Mouse (Mus musculus): ENCODE measurements around the gene Leprot. TPM values are rescaled to one million over a fixed set of nuclear protein-coding genes. Genes with fewer than 3 reads are reported as not detected.

Gene Leprot
- polyA plus RNA-seq, 1 experiment, result not detected

- 52% methylated on average over 4 of the region's 4 CpGs for WGBS
- Histone ChIP-seq H3K4me1 (ENCODE audit: control insufficient read depth, insufficient read depth, low read length) (no peaks in the 10 kb centered on the region), H3K27ac (ENCODE audit: insufficient read depth, low read depth, low read length) (no peak overlapping the region), H3K4me3 (ENCODE audit: insufficient read depth, low read depth, low read length) (no peak overlapping the region)
- TF ChIP-seq CTCF (IDR thresholded peaks at IDR 0.05; ENCODE audit: insufficient read depth, low read depth, low read length) (no peak), POLR2A (IDR thresholded peaks at IDR 0.05; ENCODE audit: insufficient read depth, low read depth, low read length) (no peak)
These were observed 28.2 kb downstream of the Leprot start for GRCm38 (mm10) chr4:101675726-101676125.

GRCm38 (mm10) chr4:101682620-101683019, 35.1 kb downstream of the Leprot start:
- WGBS, result 93% methylated on average over 4 of the region's 4 CpGs
- no peak overlapping the region for H3K27ac ChIP-seq (ENCODE audit: insufficient read depth, low read depth, low read length)
- H3K4me1 ChIP-seq (ENCODE audit: control insufficient read depth, insufficient read depth, low read length), result no peaks in the 10 kb centered on the region
- no peak overlapping the region for H3K4me3 ChIP-seq (ENCODE audit: insufficient read depth, low read depth, low read length)
- TF ChIP-seq CTCF (IDR thresholded peaks at IDR 0.05; ENCODE audit: insufficient read depth, low read depth, low read length), result no peak
- no peak for TF ChIP-seq POLR2A (IDR thresholded peaks at IDR 0.05; ENCODE audit: insufficient read depth, low read depth, low read length)

DNA sequence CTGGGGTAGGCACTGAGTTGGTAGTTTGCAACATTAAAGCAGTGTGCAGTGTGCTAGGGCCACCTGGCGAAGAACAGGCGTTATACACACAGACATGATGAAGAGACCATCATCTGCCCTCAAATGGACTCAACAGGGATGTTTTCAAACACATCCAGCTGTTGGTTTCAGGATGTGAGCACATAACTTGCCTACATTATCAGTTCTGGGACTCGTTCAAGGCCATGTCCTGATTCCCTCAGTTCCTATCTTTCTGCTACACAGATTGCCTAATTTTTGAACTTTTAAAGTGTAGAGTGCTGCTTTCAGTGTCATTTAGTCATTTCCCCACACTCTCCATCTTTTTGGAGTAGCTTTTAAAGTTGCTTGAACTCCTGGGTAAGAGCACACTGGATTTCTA, 35.6 kb downstream of the Leprot start:
- TF ChIP-seq POLR2A (IDR thresholded peaks at IDR 0.05; ENCODE audit: insufficient read depth, low read depth, low read length), result no peak
- TF ChIP-seq CTCF (IDR thresholded peaks at IDR 0.05; ENCODE audit: insufficient read depth, low read depth, low read length), result no peak
- WGBS, result 87% methylated on average over 3 of the region's 3 CpGs
- Histone ChIP-seq H3K27ac (ENCODE audit: insufficient read depth, low read depth, low read length) (no peak overlapping the region), H3K4me3 (ENCODE audit: insufficient read depth, low read depth, low read length) (no peak overlapping the region), H3K4me1 (ENCODE audit: control insufficient read depth, insufficient read depth, low read length) (no peaks in the 10 kb centered on the region)

DNA sequence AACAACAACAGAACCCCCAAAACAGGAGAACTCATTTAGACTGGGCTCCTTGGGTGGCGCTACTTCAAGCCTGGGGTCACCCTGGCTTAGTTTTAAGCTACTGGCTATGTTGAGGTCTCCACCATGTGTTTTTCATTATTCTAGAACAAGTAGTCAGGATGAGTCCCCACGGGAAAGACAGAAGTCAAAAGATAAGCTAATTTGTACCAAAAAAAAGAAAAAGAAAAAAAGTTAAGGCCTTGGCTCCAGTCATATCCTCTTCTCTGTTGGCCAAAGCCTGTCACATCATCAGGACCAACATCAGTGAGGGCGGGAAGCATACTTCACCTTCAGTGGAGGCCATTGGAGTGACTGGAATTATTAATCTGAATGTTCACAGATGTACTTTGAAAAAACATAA, 37.3 kb downstream of the Leprot start:
- 90% methylated on average over 3 of the region's 3 CpGs for WGBS
- no peak overlapping the region for H3K27ac ChIP-seq (ENCODE audit: insufficient read depth, low read depth, low read length)
- TF ChIP-seq CTCF (IDR thresholded peaks at IDR 0.05; ENCODE audit: insufficient read depth, low read depth, low read length), result no peak
- no peak for TF ChIP-seq POLR2A (IDR thresholded peaks at IDR 0.05; ENCODE audit: insufficient read depth, low read depth, low read length)
- H3K4me3 ChIP-seq (ENCODE audit: insufficient read depth, low read depth, low read length), result no peak overlapping the region
- H3K4me1 ChIP-seq (ENCODE audit: control insufficient read depth, insufficient read depth, low read length), result no peaks in the 10 kb centered on the region

DNA sequence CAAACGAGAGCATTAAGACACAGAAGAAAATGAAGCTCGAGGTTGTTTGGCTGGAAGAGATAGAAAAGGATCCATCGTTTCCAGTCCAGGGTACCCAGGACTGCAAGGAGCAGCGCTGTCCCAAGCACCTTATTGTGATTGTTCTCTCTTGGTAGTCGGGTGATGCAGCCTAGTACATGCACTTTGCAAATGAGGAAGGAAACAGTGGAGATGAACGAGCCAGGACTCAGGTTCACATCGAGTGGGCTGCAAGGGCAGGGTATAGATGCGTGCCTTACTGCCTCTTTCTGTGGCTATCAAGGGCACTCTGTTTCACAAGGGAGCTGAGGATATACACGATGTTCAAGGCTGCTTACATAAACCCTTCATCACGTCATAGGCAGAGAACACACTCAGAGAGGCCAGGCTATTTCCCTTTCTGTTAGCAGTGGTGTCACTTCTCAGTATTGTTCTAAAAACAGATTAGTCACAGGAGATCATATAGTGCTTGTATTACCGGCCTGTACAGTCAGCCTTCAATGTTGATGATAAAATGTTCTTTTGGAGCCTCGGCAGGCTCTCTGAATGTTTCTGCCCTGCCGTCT, 38.8 kb downstream of the Leprot start:
- no peak overlapping the region for H3K27ac ChIP-seq (ENCODE audit: insufficient read depth, low read depth, low read length)
- H3K4me1 ChIP-seq (ENCODE audit: control insufficient read depth, insufficient read depth, low read length), result no peaks in the 10 kb centered on the region
- H3K4me3 ChIP-seq (ENCODE audit: insufficient read depth, low read depth, low read length), result no peak overlapping the region
- WGBS, result 84% methylated on average over 13 of the region's 13 CpGs
- TF ChIP-seq CTCF (IDR thresholded peaks at IDR 0.05; ENCODE audit: insufficient read depth, low read depth, low read length) (no peak), POLR2A (IDR thresholded peaks at IDR 0.05; ENCODE audit: insufficient read depth, low read depth, low read length) (no peak)

- Histone ChIP-seq H3K4me1 (ENCODE audit: control insufficient read depth, insufficient read depth, low read length) (no peaks in the 10 kb centered on the region), H3K27ac (ENCODE audit: insufficient read depth, low read depth, low read length) (no peak overlapping the region), H3K4me3 (ENCODE audit: insufficient read depth, low read depth, low read length) (no peak overlapping the region)
- TF ChIP-seq POLR2A (IDR thresholded peaks at IDR 0.05; ENCODE audit: insufficient read depth, low read depth, low read length) (no peak), CTCF (IDR thresholded peaks at IDR 0.05; ENCODE audit: insufficient read depth, low read depth, low read length) (no peak)
- WGBS, result 89% methylated on average over 4 of the region's 4 CpGs
These were observed 41.7 kb downstream of the Leprot start for GRCm38 (mm10) chr4:101689241-101689640.

DNA sequence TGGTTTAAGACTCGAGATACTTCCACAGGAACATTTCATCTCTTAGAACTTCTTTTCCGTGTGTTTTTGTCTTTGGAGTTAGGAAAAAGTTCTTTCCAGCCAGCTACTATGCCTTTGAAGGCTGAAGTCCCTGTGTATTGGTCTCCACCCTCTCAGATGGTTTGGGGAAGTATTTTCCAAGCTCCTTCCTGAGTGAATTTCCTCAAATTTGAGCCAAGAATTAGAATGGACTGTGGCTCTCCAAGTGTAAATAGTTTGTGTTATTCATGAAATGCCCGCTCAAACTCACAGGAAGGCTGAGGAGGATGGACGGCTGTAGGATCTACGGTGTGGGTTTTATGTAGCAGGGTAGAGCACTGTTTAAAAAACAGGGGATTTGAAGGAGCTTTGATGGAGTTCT, 42.1 kb downstream of the Leprot start:
- Histone ChIP-seq H3K4me3 (ENCODE audit: insufficient read depth, low read depth, low read length) (no peak overlapping the region), H3K27ac (ENCODE audit: insufficient read depth, low read depth, low read length) (no peak overlapping the region), H3K4me1 (ENCODE audit: control insufficient read depth, insufficient read depth, low read length) (no peaks in the 10 kb centered on the region)
- 62% methylated on average over 5 of the region's 5 CpGs for WGBS
- TF ChIP-seq POLR2A (IDR thresholded peaks at IDR 0.05; ENCODE audit: insufficient read depth, low read depth, low read length), result no peak
- no peak for TF ChIP-seq CTCF (IDR thresholded peaks at IDR 0.05; ENCODE audit: insufficient read depth, low read depth, low read length)

DNA sequence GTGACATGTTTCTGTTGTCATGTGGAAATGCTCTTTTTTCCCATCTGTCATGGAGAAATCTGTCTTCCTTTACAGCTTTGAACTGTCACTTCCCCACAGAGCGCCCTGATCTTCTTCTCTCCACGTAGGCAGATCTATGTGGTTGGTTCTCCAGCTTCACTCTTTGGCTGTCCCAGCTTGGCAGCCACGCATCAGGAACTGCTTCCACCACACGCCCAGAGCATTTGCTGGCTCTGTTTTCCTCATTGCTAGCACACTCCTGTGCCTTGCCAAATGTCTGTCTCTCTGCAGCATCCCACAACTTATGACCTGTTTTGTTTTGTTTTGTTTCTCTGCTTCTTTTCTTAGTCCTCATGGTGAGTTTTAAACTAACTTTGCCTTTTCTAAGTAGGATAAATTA, 45.4 kb downstream of the Leprot start:
- H3K4me3 ChIP-seq (ENCODE audit: insufficient read depth, low read depth, low read length), result no peak overlapping the region
- no peaks in the 10 kb centered on the region for H3K4me1 ChIP-seq (ENCODE audit: control insufficient read depth, insufficient read depth, low read length)
- no peak for TF ChIP-seq POLR2A (IDR thresholded peaks at IDR 0.05; ENCODE audit: insufficient read depth, low read depth, low read length)
- no peak for TF ChIP-seq CTCF (IDR thresholded peaks at IDR 0.05; ENCODE audit: insufficient read depth, low read depth, low read length)
- H3K27ac ChIP-seq (ENCODE audit: insufficient read depth, low read depth, low read length), result no peak overlapping the region
- WGBS, result 79% methylated on average over 4 of the region's 4 CpGs

GRCm38 (mm10) chr4:101694529-101694928, 47.0 kb downstream of the Leprot start:
- Histone ChIP-seq H3K4me3 (ENCODE audit: insufficient read depth, low read depth, low read length) (no peak overlapping the region), H3K4me1 (ENCODE audit: control insufficient read depth, insufficient read depth, low read length) (no peaks in the 10 kb centered on the region), H3K27ac (ENCODE audit: insufficient read depth, low read depth, low read length) (no peak overlapping the region)
- no peak for TF ChIP-seq POLR2A (IDR thresholded peaks at IDR 0.05; ENCODE audit: insufficient read depth, low read depth, low read length)
- TF ChIP-seq CTCF (IDR thresholded peaks at IDR 0.05; ENCODE audit: insufficient read depth, low read depth, low read length), result no peak
- 66% methylated on average over 6 of the region's 6 CpGs for WGBS

DNA sequence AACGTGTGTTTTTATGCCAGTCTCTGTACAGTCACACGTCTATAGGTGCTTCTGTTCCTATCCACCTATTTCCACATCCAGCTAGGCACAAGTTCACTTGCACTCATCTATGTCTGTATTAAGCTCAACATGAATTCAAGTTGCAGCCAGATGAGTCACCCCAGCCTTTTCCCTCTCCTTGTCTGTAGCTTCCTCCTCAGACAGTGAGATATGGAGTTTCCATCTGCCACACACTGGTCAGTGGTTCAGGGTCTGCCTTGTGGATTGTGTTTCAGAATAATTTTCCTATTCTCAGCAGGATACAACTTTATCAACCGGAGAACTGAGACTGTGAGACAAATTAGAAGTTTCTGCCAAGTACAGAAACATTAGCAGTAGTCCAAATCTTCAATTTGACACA, 49.7 kb downstream of the Leprot start:
- Histone ChIP-seq H3K4me1 (ENCODE audit: control insufficient read depth, insufficient read depth, low read length) (no peaks in the 10 kb centered on the region), H3K27ac (ENCODE audit: insufficient read depth, low read depth, low read length) (no peak overlapping the region), H3K4me3 (ENCODE audit: insufficient read depth, low read depth, low read length) (no peak overlapping the region)
- 85% methylated on average over 3 of the region's 3 CpGs for WGBS
- TF ChIP-seq CTCF (IDR thresholded peaks at IDR 0.05; ENCODE audit: insufficient read depth, low read depth, low read length) (no peak), POLR2A (IDR thresholded peaks at IDR 0.05; ENCODE audit: insufficient read depth, low read depth, low read length) (no peak)

Data from olfactory bulb, adult 2 months (tissue).